Mouse (Mus musculus): Measurements from ENCODE around the gene Tmem108.

DNA sequence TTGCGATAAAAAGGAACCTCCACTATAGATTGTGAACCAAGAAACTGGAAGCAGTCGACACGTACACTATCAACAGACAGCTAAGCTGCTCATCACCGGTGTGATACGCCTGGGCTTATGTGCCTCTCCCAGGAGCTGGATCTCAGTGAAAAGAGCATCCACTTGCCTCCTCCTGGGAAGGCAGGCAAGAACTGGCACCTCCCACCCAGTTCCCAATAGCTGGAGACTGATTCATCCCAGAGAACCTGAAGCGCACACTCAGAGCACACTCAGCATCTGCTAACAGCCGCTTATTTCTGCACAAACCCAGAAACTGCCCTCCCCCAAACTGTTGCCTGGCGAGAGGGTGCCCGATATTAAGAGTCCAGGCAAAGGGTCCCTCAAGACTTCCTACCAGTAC lies 69.8 kb downstream of the Tmem108 start:
- TF ChIP-seq CTCF (IDR thresholded peaks at IDR 0.05; ENCODE audit: low read depth), result no peak
- TF ChIP-seq EP300 (IDR thresholded peaks at IDR 0.05; ENCODE audit: low read depth), result no peak

Data from heart, postnatal 0 days (tissue).